Mouse (Mus musculus) forelimb bud, embryonic 11.5 days (tissue): ENCODE results near the gene Tns4.

Source experiments
- DNase-seq: peaks from one replicate; pipeline ENCODE4 v3.0.0-alpha.2; 2012; ENCODE audit warnings: low read depth, low spot score

Tns4 gene

DNA sequence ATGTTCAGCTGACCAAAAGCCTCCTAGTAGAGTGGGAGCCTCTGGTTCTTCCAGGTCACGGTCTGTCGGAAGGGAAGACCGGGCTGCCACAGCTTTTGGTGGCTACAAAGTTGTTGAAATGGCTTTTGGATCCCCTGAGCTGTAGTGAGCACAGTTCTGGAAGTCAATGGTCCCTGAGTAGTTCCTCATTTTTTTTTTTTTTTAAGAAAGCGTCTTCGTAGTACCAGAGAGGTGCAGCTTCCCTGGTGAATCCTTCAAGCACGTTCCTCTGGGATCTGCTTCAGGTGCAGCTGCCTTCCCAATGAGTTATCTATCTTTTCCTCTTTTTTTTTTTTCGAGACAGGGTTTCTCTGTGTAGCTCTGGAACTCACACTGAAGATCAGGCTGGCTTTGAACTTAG lies 4.6 kb upstream of the Tns4 start:
- DNase-seq, result no peak

DNA sequence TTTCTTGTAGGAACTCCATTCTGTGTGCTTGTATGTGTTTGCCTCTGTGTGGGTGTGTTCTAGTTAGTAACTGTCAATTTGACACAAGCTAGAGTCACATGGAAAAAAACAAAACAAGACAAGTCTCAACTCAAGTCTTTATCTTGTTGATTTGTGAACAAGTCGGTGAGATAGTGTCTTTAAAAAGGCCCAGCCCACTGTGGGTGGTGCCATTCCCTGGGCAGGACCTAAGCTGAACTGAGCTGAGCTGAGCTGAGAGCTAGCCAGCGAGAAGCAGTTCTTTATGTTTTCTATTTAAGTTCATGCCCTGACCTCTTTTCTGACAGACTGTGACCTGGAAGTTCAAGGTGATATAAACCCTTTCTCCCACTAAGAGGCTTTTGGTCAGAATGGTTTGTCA lies 2.6 kb upstream of the Tns4 start:
- no peak for DNase-seq

DNA sequence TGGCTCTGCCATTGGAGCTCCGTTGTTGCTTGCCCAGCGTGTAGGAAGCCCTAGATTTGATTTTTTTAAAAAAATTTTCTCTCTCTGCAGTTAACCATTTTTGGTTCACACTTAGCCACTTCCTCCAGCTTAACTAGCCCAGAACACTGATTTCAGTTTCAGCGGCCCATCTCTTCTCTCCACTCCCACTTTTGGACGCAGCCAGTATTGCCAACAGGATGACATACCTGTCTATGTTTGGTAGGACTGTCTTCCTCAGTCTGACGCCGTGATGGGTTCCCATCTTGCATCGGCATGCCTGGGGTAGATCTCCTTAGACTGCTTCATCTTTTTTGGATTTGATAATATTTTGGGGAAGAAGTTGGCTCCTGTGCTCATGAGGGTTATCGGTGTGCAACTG lies 1.3 kb upstream of the Tns4 start:
- DNase-seq, result no peak

DNA sequence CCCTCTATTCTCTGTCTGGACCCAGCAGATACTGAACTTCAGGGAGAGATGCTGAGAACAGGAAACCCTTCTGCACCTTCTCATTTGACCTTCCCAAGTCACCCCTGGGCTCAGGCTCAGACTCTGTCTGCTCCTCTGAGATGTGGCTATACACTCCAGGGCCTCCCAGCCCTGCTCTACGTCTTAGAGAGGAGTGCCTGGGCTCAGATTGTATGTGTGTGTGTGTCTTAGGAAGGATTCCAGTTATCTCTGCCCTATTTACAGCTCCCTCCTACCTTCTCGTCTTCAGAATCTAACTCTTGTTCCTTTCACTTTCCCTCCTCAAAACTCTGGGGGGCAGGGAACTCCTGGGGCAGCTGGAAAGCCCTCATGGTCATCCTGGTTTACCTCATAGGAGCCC lies 620 bp downstream of the Tns4 start:
- DNase-seq, result no peak

DNA sequence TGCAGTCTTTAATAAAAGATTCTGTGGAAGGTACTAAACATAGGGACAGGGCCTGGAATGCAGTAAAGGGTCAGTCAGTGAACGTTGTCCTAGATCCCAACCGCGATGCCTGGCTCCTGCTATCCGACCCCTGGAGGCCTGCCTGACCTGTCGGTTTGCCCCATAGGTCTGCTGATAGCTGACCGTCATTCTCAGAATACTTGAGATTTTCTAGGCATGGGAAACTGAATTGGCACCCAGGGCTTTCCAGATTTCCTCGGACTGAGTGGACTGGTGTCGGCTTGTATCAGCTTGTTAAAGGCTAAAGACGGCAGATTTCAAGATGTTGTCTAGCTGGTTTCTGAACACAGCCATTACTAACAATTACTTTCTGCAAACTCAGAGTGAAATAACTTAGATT lies 4.7 kb downstream of the Tns4 start:
- DNase-seq, result no peak

DNA sequence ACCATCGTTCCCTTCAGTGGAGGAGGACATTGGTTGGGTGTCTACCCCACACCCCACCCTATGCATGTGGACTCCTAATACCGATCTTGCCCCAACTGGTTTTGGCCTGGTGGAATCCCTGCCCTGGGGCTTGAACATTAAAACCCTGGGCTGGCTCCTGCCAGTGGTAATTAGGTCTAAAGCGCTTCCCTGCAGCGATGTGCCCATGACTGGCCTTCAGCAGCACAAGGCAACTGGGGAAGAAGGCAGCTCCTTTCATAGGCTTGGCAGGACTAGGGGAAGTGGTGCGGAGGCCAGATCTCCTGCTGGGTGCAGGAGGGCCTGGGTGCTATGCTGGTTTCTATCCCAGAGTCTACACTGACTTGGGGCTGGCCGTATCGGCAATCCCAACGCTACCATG lies 5.6 kb downstream of the Tns4 start:
- no peak for DNase-seq

DNA sequence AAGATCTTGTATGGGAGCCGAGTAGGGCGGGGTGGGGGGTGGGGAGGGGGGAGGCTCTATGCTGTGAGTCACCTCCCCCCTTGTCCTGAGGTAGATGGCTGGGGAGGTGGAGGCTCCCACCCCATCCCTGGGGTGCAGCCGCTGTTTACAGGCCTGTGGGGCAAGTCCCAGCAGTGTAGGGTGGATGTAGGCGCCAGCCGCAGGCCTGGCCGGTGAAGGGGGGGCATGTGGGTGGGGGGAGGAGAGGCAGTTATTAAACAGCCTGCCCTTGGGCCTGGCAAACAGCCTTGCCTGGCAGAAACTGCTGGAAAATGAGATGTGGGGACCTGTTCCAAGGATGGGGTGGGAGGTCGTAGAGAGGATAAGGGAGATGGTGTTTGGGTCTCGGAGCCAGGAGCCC lies 7.0 kb downstream of the Tns4 start:
- no peak for DNase-seq

DNA sequence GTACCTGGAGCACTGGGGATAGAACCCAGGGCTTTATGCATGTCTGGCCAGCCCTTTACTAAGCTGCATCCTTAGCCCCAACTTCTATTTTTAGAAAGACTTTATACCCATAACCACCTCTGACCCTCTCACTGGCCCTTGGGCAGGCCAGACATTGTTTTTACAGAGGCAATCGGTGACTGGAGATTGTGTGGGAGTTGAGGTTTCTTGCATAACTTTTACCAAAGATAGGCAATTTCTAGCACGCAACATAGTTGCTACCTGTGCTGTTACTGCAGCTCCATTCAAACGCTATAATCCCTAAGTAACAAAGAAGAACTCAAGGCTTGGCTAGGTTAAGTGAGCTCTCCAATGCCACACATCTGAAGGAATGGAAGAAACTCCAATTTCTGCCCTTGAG lies 7.5 kb downstream of the Tns4 start:
- no peak for DNase-seq

DNA sequence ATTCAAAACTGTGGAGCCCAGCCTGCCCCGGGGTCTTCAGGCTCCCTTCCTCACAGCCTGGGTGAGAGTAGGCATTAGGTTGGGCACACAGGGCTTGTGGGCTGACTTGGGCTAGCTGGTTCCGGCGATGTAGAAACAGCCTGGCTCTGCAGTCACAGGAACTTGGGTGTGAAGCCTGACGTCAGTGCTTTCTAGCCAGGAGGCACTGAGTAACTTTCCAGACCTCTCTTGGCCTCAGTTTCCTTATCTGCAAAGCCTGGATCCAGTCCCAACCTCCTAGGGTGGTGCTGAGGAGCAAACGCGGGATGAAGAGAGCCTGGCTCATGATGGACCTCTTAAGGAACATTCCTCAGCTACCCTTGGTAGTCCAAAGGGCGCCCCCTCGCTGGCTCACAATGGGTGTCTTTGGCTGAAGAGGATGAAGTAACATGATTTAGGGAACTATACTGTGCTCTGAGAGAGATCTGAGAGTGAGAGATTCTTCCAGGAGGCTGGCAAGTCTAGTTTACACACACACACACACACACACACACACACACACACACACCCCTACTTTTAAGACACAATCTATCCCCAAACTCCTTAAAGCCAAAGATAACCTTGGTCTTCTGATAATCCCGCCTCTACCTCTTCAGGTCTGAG lies 8.1 kb downstream of the Tns4 start:
- DNase-seq, result no peak

DNA sequence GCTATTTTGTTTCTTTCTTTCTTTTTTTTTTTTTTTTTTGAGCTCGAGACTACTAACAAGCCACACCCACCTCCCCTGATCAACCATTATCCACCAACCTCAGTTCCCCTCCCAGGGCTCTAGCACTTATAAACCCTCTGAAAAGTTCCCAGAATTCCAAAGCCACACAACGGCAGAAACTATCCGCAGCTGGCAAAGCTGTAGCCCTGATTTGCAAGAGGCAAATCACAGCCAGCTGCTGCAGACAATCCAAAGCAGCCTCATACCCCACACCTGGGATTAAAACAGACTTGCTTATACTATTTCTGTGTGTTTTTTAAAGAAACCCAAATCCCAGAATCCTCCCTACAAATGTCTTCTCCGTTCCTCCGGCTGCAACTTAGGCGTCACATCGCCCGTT lies 11.2 kb downstream of the Tns4 start:
- DNase-seq, result no peak

DNA sequence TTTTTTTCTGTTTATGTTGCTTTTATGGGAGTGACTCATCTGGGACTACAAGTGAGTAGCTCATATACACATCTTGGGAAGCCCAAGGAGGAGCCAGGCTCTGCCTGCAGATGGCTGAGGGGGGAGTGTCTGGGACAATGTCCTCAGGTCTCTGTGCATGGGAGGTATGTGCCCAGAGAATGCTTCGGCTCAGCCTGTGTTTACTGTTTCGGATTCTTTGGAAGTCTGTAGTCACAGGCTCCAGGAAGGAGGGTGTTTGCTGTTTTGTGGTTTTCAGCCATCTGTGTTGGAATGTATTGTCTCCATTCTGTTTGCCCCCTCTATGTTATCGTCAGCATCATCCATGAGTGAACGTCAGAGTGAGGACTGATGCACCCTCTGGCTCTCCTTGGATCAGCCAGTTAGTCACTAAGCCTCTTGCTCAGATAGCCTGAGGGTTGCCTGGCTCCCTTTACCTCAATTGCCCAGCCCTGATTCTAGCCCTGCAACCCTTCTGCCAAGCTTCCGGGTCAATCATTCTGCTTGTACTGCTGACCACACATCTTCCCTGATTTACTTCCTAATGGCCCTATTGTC lies 12.3 kb downstream of the Tns4 start:
- no peak for DNase-seq

DNA sequence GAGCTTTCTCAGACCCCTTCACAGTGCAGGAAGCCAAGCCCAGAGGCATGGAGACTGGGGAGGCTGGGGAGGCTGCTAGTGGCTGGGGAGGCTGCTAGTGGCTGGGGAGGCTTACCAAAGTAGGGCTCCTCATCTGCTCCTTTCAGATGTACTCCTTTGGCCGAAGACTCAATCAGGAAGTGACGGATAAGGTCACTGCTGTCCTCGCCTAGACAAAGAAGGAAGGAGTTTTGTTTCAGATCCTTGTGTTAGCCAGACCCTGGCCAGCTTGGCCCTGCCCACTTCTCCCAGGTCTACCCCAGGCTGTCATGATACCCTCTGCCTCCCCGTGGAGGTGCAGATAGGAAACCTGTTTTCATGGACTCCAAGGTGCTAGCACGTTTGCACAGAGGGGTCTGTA lies 15.3 kb downstream of the Tns4 start:
- no peak for DNase-seq

DNA sequence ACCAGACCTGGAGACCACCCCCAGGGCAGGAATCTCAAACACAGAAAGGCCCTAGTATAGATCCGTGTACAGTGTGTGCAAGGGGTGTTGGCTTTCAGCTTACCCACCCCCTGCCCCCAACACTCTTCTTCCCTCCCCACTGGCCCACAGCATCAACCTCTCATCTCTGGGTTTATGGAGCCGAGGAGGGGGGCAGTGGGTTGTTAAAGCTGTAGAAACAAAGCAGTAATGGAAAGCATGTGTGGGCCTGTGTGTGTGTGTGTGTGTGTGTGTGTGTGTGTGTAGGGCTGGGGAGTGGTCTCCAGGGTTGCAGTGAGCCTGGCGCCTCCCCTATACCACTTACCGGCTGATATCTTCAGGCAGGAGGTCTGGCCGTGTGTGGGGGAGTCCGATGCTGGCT lies 17.2 kb downstream of the Tns4 start:
- peak; percentile 90 for DNase-seq

DNA sequence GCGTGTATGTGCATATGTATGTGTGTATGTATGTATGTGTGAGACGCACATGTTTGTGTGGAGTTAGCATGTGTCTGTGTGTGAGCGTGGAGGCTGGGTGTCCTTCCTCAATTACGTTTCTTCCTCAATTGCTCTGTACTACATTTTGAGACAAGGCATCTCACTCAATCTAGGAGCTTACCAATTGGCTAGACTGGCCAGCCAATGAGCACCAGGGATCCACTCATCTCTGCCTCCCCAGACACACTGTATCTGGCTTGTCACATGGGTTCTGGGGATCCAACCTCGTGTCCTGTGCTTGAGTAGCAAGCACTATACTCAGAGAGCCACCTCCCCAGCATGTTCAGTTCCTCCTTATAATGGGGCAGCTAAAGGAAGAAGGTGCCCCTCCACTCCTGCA lies 20.7 kb downstream of the Tns4 start:
- DNase-seq, result no peak

DNA sequence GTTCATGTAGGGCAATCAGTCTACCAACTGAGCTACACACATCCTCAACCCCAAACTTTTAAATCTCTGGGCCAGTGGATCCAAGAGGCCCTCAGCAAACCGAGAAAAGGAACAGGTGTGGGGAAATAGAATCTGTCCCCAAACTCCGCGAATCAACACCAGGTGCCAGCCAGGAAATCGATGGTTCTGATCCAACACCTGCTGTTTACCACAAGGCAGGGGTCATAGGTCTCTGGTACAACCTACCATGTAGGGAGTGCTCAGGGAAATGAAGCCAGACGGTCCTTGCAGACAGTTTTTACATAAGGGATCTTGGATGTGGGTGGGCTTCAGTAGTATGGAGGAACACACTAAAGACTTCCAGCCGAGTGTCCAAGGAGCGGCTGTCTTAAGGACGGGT lies 21.5 kb downstream of the Tns4 start:
- DNase-seq, result no peak

DNA sequence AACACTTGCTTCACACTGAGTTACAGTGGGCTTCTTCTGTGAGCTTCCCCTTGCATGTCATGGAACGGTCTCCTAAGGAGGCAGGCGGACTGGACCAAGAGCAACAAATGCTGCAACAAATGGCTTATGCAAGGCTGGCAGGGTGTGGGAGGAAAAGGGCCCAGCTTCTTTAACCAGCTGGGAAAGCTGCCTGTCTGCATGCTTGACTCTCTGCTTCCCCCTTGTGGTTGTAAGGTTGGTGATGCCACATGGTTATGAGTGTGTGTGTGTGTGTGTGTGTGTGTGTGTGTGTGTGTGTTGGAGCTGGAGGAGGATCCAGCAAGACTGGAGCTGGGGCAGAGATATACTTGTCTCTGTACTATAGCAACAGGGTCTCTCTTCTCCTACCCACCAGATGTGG lies 23.1 kb downstream of the Tns4 start:
- DNase-seq, result peak; percentile 88

DNA sequence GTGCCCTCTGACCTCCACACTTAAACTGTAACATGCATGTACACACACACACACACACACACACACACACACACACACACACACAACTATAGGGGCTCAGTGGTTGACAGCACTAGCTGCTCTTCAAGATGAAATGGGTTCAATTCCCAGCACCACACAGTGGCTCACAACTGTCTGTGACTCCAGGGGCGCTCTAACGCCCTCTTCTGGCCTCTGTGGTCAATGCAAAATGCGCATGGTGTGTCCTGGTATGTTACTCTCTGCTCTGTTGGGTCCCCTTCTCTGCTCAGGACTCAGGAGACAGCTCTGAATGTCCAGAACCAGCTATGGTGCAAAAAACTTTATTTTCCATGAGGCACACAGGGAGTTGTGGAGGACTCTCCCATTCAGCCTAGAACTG lies 23.8 kb downstream of the Tns4 start:
- no peak for DNase-seq

DNA sequence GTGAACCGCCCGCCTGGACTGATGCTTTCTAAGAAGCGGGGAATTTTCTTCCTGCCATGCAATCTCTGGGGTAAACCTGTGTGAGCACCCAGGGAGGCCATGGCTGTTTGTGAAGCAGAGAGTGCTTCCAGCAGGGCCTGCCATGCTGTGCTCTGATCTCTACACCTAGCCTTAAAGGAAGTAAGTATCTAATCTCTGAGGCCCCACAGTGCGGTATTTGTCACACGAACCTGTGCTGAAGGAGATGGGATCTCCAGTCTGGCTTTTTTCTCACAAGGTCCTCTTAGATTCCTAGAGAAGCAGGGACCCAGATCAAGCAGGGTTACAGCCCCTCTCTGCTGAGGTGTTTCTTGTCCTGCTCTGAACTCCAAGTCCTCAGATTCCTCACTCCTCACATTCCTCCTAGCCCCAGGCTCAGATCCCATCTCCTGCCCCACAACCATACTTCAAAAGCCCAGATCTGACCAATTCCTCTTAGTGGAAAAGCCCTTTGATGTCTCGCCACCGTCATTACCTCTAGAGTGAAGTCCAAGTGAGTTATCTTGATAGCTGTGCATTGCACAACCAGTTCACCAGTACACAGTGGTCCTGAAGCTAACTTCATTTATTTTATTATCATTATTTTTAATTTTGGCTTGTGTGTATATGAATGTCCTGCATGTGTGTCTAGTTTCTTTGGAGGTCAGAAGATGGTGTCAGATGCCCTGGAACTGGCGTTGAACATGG lies 25.5 kb downstream of the Tns4 start:
- DNase-seq, result no peak

DNA sequence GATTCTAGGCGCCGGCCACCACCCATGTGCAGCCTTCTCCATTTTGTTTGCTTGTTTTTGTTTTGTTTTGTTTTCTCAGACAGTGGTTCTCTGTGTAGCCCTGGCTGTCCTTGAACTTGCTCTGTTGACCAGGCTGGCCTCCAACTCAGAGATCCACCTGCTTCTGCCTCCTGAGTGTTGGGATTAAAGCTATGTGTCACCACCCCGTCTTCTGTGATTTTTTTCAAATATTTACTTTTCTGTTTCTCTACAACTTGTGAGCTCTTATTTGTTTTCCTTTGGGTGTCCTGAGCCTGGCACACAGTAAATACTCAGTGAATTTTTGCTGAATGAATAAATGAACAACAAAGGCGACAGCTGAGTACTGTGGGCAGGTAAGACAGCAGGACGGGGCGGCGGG lies 26.4 kb downstream of the Tns4 start:
- DNase-seq, result no peak

DNA sequence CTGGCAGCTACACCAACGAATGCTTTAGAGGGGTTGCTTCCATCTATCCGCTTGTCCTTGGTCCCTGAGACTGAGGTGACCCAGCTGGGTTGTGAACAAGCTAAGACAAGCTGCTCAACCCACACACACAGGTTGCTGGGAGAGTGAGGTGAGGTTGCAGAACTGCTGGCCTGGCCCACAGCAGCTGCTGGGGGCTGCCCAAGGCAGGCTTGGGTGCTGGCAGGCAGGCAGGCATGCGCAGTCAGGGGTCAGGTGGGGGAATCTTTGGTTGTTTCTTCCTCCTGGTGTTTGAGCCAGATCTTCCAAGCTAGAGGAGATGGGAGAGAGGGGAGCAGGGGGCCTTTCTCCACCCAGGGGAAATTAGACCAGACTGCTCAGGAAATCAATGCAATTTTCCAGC lies 28.7 kb downstream of the Tns4 start:
- DNase-seq, result no peak

DNA sequence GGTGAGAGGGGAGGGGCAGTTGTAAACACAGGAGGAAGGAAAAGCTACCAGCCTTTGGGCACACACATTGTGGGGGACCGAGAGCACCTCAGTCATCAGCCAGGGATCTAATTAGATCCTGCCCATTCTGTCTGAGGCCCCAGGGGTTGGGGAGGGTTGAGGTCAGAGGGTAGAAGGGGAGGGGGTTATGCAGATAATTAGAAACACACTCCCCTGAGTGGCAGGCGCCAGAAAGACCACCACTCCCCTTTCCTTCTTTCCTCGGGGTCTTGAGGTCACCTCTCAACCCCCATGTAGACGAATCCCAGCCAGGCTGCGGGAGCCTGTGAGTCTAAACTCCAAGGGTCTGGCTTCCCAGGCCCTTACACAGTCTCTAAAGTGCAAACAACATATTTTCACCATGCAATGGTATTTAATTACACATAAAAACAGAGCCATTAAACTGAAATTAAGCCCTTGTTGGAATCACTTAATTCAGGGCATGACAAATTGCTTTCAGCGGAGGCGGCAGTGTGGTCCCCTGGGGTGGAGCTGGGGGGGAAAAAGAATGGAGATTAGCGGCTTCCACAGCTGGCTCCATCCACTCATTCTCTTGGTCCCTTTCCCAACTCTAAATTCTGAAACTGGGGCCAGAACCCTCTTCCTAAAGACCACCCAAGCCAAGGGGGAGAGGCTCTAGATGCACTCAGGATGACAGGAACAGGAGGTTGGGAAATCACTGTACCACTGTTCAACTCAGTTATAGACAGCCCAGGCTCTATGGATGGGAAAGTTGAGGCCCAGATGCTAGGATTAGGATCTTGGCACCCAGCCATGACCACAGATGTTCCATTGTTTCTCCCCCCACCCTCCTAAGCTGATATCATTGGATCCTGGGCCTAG lies 33.3 kb downstream of the Tns4 start:
- DNase-seq, result peak; percentile 87

DNA sequence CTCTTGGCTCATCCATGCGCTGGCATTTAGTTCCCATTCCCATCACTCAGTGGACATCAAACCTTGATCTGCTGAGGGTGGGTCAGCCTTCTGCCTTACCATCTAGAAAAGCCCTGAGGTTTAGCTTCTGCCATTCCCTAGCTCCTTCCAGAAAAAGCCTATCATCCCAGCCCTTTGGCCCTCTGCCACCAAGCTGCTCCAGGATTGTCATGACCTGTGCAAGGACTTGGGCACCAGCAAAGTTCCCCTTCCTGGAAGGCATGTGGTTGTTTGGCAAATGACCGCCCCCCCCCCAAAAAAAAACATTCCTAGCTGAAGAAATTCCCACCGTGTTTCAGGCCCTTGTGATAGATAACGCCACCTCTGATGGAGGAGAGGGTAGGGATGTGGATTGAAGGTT lies 34.0 kb downstream of the Tns4 start:
- no peak for DNase-seq
